8 mouse cellular contexts compared by ENCODE assay signal in genomic region chr4:141077681-141078509, GRCm38 (mm10). TPM values are rescaled to one million over a fixed set of nuclear protein-coding genes. Genes with fewer than 3 reads are reported as not detected.
A peak's percentile ranks its signal among the peaks of the same experiment; 100 is the strongest.
DNase-seq lines count a peak whose midpoint lies in the region; ATAC-seq and TF ChIP-seq lines count a peak whose summit lies in the region.

Gene Necap2 (minus strand): TSS chr4:141078357.

- WGBS in hindbrain, embryonic 10.5 days: under 1% methylated on average over 67 of the region's 67 CpGs
- WGBS in lung, postnatal 0 days: 2% methylated on average over 65 of the region's 67 CpGs

- DNase-seq in MEL-GATA-1-ER (ENCODE audit: extremely low read depth, low read depth): peak; percentile 92
- peak; percentile 93 for DNase-seq in cerebellum, adult 8-10 months
- DNase-seq in hindbrain, embryonic 10.5 days (ENCODE audit: low spot score): peak; percentile 96
- peak; percentile 95 for DNase-seq in layer of hippocampus, adult 9-11 months
- DNase-seq in lung, postnatal 0 days (ENCODE audit: low spot score): peak; percentile 97
- peak; percentile 93 for DNase-seq in ovary, postnatal 14 days (ENCODE audit: low spot score)
- peak; percentile 97 for DNase-seq in thymus, postnatal 14 days

- H3K9me3 ChIP-seq in hindbrain, embryonic 10.5 days: no peaks in the 10 kb centered on the region
- H3K9me3 ChIP-seq in lung, postnatal 0 days (ENCODE audit: low read length): no peaks in the 10 kb centered on the region

- H3K4me1 ChIP-seq in hindbrain, embryonic 10.5 days (replicated peaks): peaks cover 17% of the 10 kb centered on the region
- H3K4me1 ChIP-seq in lung, postnatal 0 days (ENCODE audit: insufficient read depth, low read depth, low read length): peaks cover 8% of the 10 kb centered on the region; the same call in 1 of the 2 replicates

- peak; percentile 35; the same call in 1 of the 2 replicates for TF ChIP-seq EP300 in lung, postnatal 0 days (IDR thresholded peaks at IDR 0.05)

- H3K36me3 ChIP-seq in hindbrain, embryonic 10.5 days: peaks cover 33% of the 10 kb centered on the region
- no peaks in the 10 kb centered on the region for H3K36me3 ChIP-seq in lung, postnatal 0 days (ENCODE audit: insufficient read depth, low read length)

- peak within 1 kb of the TSS; percentile 94 for H3K4me2 ChIP-seq in lung, postnatal 0 days (replicated peaks; ENCODE audit: low read depth, low read length)

- H3K9ac ChIP-seq in lung, postnatal 0 days (replicated peaks; ENCODE audit: low read depth): peak within 1 kb of the TSS; percentile 75

- ATAC-seq in frontal cortex, adult (ENCODE audit: low TSS enrichment): peak; percentile 93
- peak; percentile 96 for ATAC-seq in lung, postnatal 0 days

- H3K4me3 ChIP-seq in hindbrain, embryonic 10.5 days: peak within 1 kb of the TSS; percentile 92
- H3K4me3 ChIP-seq in lung, postnatal 0 days (ENCODE audit: low read depth, low read length): peak within 1 kb of the TSS; percentile 89

- H3K27me3 ChIP-seq in hindbrain, embryonic 10.5 days (ENCODE audit: insufficient read depth, poor library complexity, severe bottlenecking): no peaks in the 10 kb centered on the region
- H3K27me3 ChIP-seq in lung, postnatal 0 days (replicated peaks; ENCODE audit: insufficient read depth, low read length): no peaks in the 10 kb centered on the region

- H3K27ac ChIP-seq in hindbrain, embryonic 10.5 days: peak within 1 kb of the TSS; percentile 86
- peak within 1 kb of the TSS; percentile 77 for H3K27ac ChIP-seq in lung, postnatal 0 days (ENCODE audit: low read length)

- peak; percentile 79 for TF ChIP-seq CTCF in lung, postnatal 0 days (IDR thresholded peaks at IDR 0.05)

RNA-seq across cellular contexts. Expression of gene Necap2, which starts in this region (rescaled TPM):
- 60.2 and 66.0 TPM in 2 replicates for polyA plus RNA-seq in hindbrain, embryonic 10.5 days (2016; fragmentation: Nextera tagmentation; extraction: Ambion mirVana)
- 102 and 110 TPM in 2 replicates for polyA plus RNA-seq in lung, postnatal 0 days (2015; fragmentation: Nextera tagmentation; extraction: Ambion mirVana)

Comparison
In these comparisons a context has a peak if more than half of its experiments do, and no peak if none do; other contexts are left out.
1. Peak in every context shown above with its lines: DNase-seq, ATAC-seq, H3K4me3 ChIP-seq and H3K27ac ChIP-seq.